8 mouse cellular contexts compared by ENCODE assay signal in the genomic region with DNA sequence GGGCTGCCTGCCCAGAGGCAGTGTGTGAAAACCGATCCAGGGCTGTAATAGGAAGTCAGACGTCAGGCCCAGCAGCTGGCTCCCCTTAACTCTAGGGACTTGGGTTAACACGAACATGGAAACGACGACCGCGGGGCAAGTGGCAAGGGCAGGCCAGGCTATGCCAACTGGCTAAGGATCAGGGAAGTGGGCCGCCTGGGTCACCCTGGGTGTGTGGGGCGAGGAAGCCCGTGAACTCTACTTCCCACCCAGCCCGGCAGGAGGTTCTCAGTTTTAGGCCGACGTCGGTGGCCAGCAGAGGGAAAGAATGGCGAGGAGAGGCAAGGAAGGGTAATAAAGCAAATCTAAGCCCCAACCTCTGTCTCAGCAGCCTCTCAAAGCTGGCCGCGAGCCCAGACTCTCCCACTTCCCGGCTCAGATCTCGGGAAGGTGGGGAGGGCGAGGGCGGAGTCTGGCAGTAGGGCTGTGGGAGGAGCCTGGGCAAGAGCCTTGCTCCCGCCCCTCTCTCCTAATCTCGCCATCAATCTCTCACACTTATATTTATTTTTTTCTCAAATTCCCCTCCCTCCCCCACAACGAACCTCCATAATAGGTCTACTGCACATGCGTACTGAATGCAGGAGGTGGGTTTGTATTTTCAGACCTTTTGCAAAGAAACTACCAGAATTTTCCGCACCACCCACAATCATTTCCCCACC. TPM values are rescaled to one million over a fixed set of nuclear protein-coding genes. Genes with fewer than 3 reads are reported as not detected.
DNase-seq lines count a peak whose midpoint lies in the region; ATAC-seq lines count a peak whose summit lies in the region.

No protein-coding gene starts in this region.

- peak overlapping the region; percentile 99 for H3K4me3 ChIP-seq in hindbrain, embryonic 12.5 days

- no peaks in the 10 kb centered on the region for H3K27me3 ChIP-seq in hindbrain, embryonic 12.5 days

- no peaks in the 10 kb centered on the region for H3K9me3 ChIP-seq in hindbrain, embryonic 12.5 days (replicated peaks)

- peak overlapping the region; percentile 100 for H3K9ac ChIP-seq in hindbrain, embryonic 12.5 days

- DNase-seq in MEL-GATA-1-ER (ENCODE audit: extremely low read depth, low read depth): peak; percentile 89
- peak; percentile 98 to 99 for DNase-seq in cerebellum, postnatal 10 days
- peak; percentile 94 for DNase-seq in frontal cortex, postnatal 10 days (ENCODE audit: low spot score in 2 of 2)
- DNase-seq in layer of hippocampus, postnatal 14 days (ENCODE audit: low spot score in 2 of 2): peak; percentile 92 to 96
- peak; percentile 98 for DNase-seq in lung, postnatal 14 days
- DNase-seq in retina, adult 2 months (ENCODE audit: low read depth, low spot score): peak; percentile 69
- peak; percentile 87 to 91 for DNase-seq in thymus, postnatal 36 days

- WGBS in hindbrain, embryonic 12.5 days: 2% methylated on average over 26 of the region's 26 CpGs

- peak; percentile 85 for ATAC-seq in hindbrain, embryonic 12.5 days (ENCODE audit: low FRiP score)

- H3K4me1 ChIP-seq in hindbrain, embryonic 12.5 days: peaks cover 41% of the 10 kb centered on the region

- H3K27ac ChIP-seq in hindbrain, embryonic 12.5 days: peak overlapping the region; percentile 100

- H3K36me3 ChIP-seq in hindbrain, embryonic 12.5 days: peaks cover 23% of the 10 kb centered on the region

- H3K4me2 ChIP-seq in hindbrain, embryonic 12.5 days (replicated peaks): peak overlapping the region; percentile 63

RNA-seq across cellular contexts. Expression of a gene that starts 2.9 kb away (rescaled TPM):
- polyA plus RNA-seq in hindbrain, embryonic 12.5 days (2016; fragmentation: Nextera tagmentation; extraction: Ambion mirVana): 93.4 and 97.6 TPM in 2 replicates
- total RNA-seq in layer of hippocampus, postnatal 14 days (2021): 100 to 1,000 TPM; 519 to 534 TPM

RNA-seq across cellular contexts. Expression of a gene that starts 26.0 kb away (rescaled TPM):
- 49.0 and 54.6 TPM in 2 replicates for polyA plus RNA-seq in hindbrain, embryonic 12.5 days (2016; fragmentation: Nextera tagmentation; extraction: Ambion mirVana)
- total RNA-seq in layer of hippocampus, postnatal 14 days (2021): 10 to 100 TPM; 71.7 to 76.9 TPM

RNA-seq across cellular contexts. Expression of a gene that starts 29.0 kb away (rescaled TPM):
- polyA plus RNA-seq in hindbrain, embryonic 12.5 days (2016; fragmentation: Nextera tagmentation; extraction: Ambion mirVana): 94.0 and 103 TPM in 2 replicates
- 100 to 1,000 TPM in 1 of 2 experiments, 10 to 100 TPM in 1; 99.3 to 111 TPM for total RNA-seq in layer of hippocampus, postnatal 14 days (2021)

RNA-seq across cellular contexts. Expression of a gene that starts 29.1 kb away (rescaled TPM):
- 48.0 and 50.5 TPM in 2 replicates for polyA plus RNA-seq in hindbrain, embryonic 12.5 days (2016; fragmentation: Nextera tagmentation; extraction: Ambion mirVana)
- total RNA-seq in layer of hippocampus, postnatal 14 days (2021): 10 to 100 TPM; 36.0 to 39.7 TPM

RNA-seq across cellular contexts. Expression of a gene that starts 31.7 kb away (rescaled TPM):
- polyA plus RNA-seq in hindbrain, embryonic 12.5 days (2016; fragmentation: Nextera tagmentation; extraction: Ambion mirVana): 13.2 and 14.8 TPM in 2 replicates
- total RNA-seq in layer of hippocampus, postnatal 14 days (2021): 1 to 10 TPM; 2.1 to 2.3 TPM

Comparison
In these comparisons a context has a peak if more than half of its experiments do, and no peak if none do; other contexts are left out.
1. Peak in every context shown above with its lines: DNase-seq, ATAC-seq, H3K4me3 ChIP-seq and H3K27ac ChIP-seq.